Mouse (Mus musculus) layer of hippocampus, postnatal 10 days (tissue): Measurements from ENCODE around the gene Dguok. TPM values are rescaled to one million over a fixed set of nuclear protein-coding genes. Genes with fewer than 3 reads are reported as not detected.

Source experiments
- DNase-seq, 2 experiments: peaks; one replicate each; pipeline ENCODE4 v3.0.0; 2021; ENCODE audit warnings: low spot score in 2 of 2
- total RNA-seq, 2 experiments: library from RNA; stranded (reverse); gene quantifications; 2 replicates each; pipeline ENCODE4 v1.2.3; 2021

The Dguok gene
- total RNA-seq, 2 experiments from 2014 or later: 29.5 to 29.7 TPM

GRCm38 (mm10) chr6:83500462-83500861 lies 6.3 kb downstream of the Dguok start:
- DNase-seq: no peak

- no peak for DNase-seq
Observed at GRCm38 (mm10) chr6:83499078-83499477, 7.7 kb downstream of the Dguok start.

GRCm38 (mm10) chr6:83496753-83497710 lies 9.7 kb downstream of the Dguok start:
- no peak for DNase-seq

GRCm38 (mm10) chr6:83496009-83496752 lies 10.6 kb downstream of the Dguok start:
- no peak for DNase-seq

GRCm38 (mm10) chr6:83490622-83491021 lies 16.1 kb downstream of the Dguok start:
- no peak for DNase-seq

- DNase-seq: no peak
Observed at GRCm38 (mm10) chr6:83488200-83488599, 18.6 kb downstream of the Dguok start.

GRCm38 (mm10) chr6:83487298-83487697 lies 19.5 kb downstream of the Dguok start:
- no peak for DNase-seq

GRCm38 (mm10) chr6:83485854-83486253 lies 20.9 kb downstream of the Dguok start:
- peak in 1 of 2 experiments; percentile 23 for DNase-seq

- DNase-seq: no peak
Observed at GRCm38 (mm10) chr6:83483776-83484175, 23.0 kb downstream of the Dguok start.

- no peak for DNase-seq
Observed at GRCm38 (mm10) chr6:83482418-83483085, 24.2 kb downstream of the Dguok start.

GRCm38 (mm10) chr6:83480019-83480655 lies 26.6 kb downstream of the Dguok start:
- no peak for DNase-seq

- DNase-seq: no peak
Observed at GRCm38 (mm10) chr6:83479193-83479592, 27.6 kb downstream of the Dguok start.

- no peak for DNase-seq
Observed at GRCm38 (mm10) chr6:83478628-83479027, 28.1 kb downstream of the Dguok start.

GRCm38 (mm10) chr6:83478217-83478616 lies 28.6 kb downstream of the Dguok start:
- no peak for DNase-seq

GRCm38 (mm10) chr6:83475431-83475830 lies 31.3 kb downstream of the Dguok start:
- no peak for DNase-seq

- DNase-seq: no peak
Observed at GRCm38 (mm10) chr6:83473240-83473639, 33.5 kb downstream of the Dguok start.

- no peak for DNase-seq
Observed at GRCm38 (mm10) chr6:83471739-83472138, 35.0 kb downstream of the Dguok start.

GRCm38 (mm10) chr6:83464011-83464410 lies 42.8 kb downstream of the Dguok start:
- no peak for DNase-seq

GRCm38 (mm10) chr6:83459034-83459644 lies 47.6 kb downstream of the Dguok start, which contains the start of gene Tet3:
Tet3 (minus strand) TSS chr6:83459084.
- no peak for DNase-seq

GRCm38 (mm10) chr6:83456984-83457810 lies 49.6 kb downstream of the Dguok start:
- no peak for DNase-seq
